Mouse (Mus musculus) embryonic facial prominence, embryonic 10.5 days (tissue): ENCODE measurements around the gene Nfe2l3. TPM values are rescaled to one million over a fixed set of nuclear protein-coding genes. Genes with fewer than 3 reads are reported as not detected.
"Not testable (repeated sequence)": the region's sequence is repeated elsewhere in the genome, so short reads cannot be mapped to it uniquely, and the experiment has no call there.

ENCODE experiments used
- DNase-seq: peaks from one replicate; pipeline ENCODE4 v3.0.0-alpha.2; 2017; ENCODE audit warnings: low spot score
- H3K27ac ChIP-seq: fragments of 300-500 bp; sonication (generic); replicated peaks from 2 replicates; pipeline ENCODE4 v1.5.1; 2016; ENCODE audit warnings: mild to moderate bottlenecking
- H3K27me3 ChIP-seq: fragments of 300-500 bp; sonication (generic); replicated peaks from 2 replicates; pipeline ENCODE4 v1.6.1; 2016; ENCODE audit warnings: low read depth, mild to moderate bottlenecking; ENCODE audit not compliant: poor library complexity, severe bottlenecking
- H3K36me3 ChIP-seq: fragments of 300-500 bp; sonication (generic); replicated peaks from 2 replicates; pipeline ENCODE4 v1.6.1; 2016; ENCODE audit warnings: mild to moderate bottlenecking, moderate library complexity
- H3K4me1 ChIP-seq: fragments of 300-500 bp; sonication (generic); 2 replicates; pipeline ENCODE4 v1.6.1; 2016
- H3K4me3 ChIP-seq: fragments of 300-500 bp; sonication (generic); 2 replicates; pipeline ENCODE4 v1.5.1; 2016; ENCODE audit warnings: mild to moderate bottlenecking, moderate library complexity
- H3K9me3 ChIP-seq: fragments of 300-500 bp; sonication (generic); 2 replicates; pipeline ENCODE4 v1.6.1; 2016; ENCODE audit warnings: mild to moderate bottlenecking
- WGBS: fragments of 180-500 bp; shearing (Covaris S2); methylation state at CpG from one replicate; pipeline ENCODE4 v1.1.7; 2016; 5-methylcytosine and 5-hydroxymethylcytosine counted together
- polyA plus RNA-seq: library from polyadenylated mRNA; unstranded; fragments of >200 nt; fragmentation: Nextera tagmentation; extraction: Ambion mirVana; gene quantifications from 2 replicates; pipeline ENCODE4 v1.2.1, GENCODE M21; 2016

The Nfe2l3 gene
- 1.3 and 1.6 TPM in 2 replicates for polyA plus RNA-seq

DNA sequence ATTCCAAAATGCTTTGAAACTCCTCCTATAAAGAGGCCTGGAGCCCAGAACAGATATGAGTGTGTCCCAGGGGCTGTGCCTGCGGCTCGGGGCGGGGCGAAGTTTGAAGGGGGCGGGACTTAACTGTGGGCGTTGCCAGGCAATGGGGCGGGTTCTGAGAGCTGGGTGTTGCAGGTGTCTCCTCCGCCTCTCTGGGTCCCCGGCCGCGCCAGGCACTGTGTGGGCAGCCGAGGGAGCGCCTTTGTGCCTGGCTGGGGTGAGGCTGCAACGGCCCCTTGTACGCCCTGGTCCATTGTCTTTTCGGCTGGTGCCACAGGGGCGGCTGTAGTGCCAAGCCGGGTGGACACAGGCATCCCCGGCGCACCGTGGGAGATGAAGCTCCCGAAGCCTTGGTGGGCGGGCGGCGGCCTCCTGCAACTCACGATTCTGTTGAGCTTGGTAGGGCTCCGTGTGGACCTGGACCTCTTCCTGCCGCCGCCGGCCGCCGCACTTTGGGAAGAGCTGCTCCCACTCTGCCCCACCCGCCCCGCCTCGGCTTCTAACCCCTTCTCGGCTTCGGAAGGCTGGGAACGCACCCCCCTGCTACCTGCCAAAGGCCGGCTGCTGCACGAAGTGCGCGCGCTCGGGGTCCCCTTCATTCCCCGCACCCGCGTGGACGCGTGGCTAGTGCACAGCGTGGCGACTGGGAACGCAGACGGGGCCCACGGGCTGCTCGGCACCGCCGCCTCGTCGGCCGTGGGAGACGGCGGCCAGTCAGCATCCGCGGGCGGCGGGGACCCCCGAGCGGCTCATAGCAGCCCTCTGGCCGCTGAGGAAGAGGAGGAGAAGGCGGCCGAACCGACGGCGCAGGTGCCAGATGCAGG, at the start of gene Nfe2l3:
Nfe2l3 (plus strand) TSS at position 136 of the 863 bp plus-strand sequence.
- Histone ChIP-seq H3K36me3 (no peaks in the 10 kb centered on the region), H3K27me3 (peaks cover 74% of the 10 kb centered on the region), H3K27ac (peak within 1 kb of the TSS; percentile 81), H3K4me3 (peak within 1 kb of the TSS; percentile 66), H3K4me1 (peaks cover 21% of the 10 kb centered on the region), H3K9me3 (no peaks in the 10 kb centered on the region)
- peak; percentile 82 for DNase-seq
- WGBS: 1% methylated on average over 74 of the region's 74 CpGs

DNA sequence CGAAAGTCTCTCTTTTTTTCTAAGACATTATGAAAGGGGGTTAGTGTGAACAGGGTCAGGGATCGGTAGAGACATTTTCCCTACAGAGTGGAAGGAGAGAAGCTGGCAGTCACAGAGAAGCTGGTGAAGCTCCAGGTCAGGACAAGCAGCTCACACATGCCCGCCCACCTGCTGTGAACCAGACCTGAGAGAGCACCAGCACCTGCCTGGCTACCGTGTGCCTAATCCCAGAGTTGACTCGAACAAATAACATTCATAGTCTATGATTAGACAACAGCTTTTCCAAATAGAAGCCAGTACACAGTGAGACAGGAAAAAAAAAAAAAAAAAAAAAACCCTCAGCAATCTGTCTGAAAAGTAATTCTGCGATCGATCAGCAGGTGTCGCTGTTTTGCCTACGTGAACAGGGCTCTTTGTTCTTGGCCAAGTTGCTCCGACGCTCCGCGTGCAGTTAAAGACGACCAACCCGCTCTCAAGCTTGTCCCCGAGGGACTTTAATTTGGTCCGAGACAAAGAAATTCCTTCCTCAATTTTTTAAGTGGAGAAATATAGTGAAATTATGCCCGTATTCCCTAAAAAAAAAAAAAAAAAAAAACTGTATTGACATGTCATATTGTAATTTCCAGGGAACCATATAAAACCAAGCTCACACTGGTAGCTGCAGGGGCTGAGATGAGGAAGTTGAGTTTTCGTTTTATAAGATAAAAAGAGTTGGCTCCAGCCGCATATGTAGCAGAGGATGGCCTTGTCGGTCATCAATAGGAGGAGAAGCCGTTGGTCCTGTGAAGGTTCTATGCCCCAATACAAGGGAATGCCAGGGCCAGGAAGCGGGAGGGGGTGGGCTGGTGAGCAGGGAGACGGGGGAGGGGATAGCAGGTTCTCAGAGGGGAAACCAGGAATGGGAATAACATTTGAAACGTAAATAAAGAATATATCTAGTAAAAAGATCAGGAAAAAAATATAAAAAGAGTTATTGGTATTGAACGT, 48.4 kb upstream of the Nfe2l3 start:
- no peaks in the 10 kb centered on the region for H3K9me3 ChIP-seq
- no peaks in the 10 kb centered on the region for H3K27me3 ChIP-seq
- 12% methylated on average over 26 of the region's 26 CpGs for WGBS
- H3K4me3 ChIP-seq: peak overlapping the region; percentile 46
- DNase-seq: peak; percentile 88
- peaks cover 24% of the 10 kb centered on the region for H3K4me1 ChIP-seq
- peak overlapping the region; percentile 89 for H3K27ac ChIP-seq
- no peaks in the 10 kb centered on the region for H3K36me3 ChIP-seq

DNA sequence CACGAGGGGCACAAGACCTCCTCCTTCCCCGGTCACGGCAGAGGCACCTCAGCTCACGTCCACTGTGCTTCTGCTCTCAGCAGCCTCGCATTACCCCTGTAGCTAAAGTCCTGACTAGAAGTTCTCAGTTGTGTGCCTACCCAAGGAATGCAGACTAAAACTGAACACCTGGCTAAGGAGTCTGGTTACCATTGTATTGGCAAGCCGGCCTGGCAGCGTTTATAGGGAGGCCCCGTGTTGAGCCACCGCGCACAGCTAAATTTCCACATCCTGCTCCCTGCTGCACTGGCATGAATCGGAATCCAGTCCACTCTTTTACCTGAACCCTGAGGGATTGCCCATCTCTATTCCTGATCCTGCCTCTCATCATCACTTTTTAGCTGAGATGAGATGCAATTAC, 42.0 kb upstream of the Nfe2l3 start:
- no peaks in the 10 kb centered on the region for H3K9me3 ChIP-seq
- whole genome bisulfite sequencing: 46% methylated on average over 11 of the region's 11 CpGs
- H3K36me3 ChIP-seq: no peaks in the 10 kb centered on the region
- no peaks in the 10 kb centered on the region for H3K27me3 ChIP-seq
- peak; percentile 46 for DNase-seq
- H3K4me1 ChIP-seq: peaks cover 28% of the 10 kb centered on the region
- H3K27ac ChIP-seq: peak overlapping the region; percentile 35; the same call in 1 of the 2 replicates
- no peak overlapping the region for H3K4me3 ChIP-seq

DNA sequence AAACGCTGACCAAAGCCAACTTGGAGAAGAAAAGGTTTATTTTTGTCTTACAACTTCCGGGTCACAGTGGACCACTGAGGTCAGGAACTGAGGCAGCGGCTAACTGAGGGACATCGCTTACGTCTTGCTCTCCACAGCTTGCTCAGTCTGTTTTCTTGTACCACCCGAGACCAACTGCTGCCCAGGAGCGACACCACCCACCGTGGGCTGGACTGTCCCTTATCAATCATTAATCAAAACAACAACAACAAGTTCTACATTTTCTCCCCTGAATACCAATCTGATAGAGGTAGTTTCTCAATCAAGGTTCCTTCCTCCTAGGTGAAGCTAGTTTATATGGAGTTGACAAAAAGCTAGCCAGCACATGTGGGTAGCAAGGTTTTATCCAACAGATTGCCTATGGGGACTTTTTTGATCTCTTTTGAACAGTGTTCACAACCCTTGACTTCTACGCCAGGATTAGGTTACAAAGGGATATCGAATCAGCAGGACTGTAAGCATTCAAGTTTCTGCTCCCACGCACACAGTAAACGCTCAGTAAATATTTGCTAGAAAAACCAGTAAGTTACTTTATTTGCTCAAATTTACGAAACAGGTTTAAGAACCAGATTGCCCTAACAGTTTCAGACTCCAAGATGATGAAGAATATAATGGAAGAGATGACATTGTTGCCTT, 40.5 kb upstream of the Nfe2l3 start:
- no peaks in the 10 kb centered on the region for H3K27me3 ChIP-seq
- no peak overlapping the region for H3K4me3 ChIP-seq
- H3K9me3 ChIP-seq: no peaks in the 10 kb centered on the region
- WGBS: 57% methylated on average over 13 of the region's 13 CpGs
- no peak for DNase-seq
- H3K36me3 ChIP-seq: no peaks in the 10 kb centered on the region
- H3K27ac ChIP-seq: peak overlapping the region; percentile 53; the same call in 1 of the 2 replicates
- H3K4me1 ChIP-seq: peaks cover 31% of the 10 kb centered on the region

DNA sequence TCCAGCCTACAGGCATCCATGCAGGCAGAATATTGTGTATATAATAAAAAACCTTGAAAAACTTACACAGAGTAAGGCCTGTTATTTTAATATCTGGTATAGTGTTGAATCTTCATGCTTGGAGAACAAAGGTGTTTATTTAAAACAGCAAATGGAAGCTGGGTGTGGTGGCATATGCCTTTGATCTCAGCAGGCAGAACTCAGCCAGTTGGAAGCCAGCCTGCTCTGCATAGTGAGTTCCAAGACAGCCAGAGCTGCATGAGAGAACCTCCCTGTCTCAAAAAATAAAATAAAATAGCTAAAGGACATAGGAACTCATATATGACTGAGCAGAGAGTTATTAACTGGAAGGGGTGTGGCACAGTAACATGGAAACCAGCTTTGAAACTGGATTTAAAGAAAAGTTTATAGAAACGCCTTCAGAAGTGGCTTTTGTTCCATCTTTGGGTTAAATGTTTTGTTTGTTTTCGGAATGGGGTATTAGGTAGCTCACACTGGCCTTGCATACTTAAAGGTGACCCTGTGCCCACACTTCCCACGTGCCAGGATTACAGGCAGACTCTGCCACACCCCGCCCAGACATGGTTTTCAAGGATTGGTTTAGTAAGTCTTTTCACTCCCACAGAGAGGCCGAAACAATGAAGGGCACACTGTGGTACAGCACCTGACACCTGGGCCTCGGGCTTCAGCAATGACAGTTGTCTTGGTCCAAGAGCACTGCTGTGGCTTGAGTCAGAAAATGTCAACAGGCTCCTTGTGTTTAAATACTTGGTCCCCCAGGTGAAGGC, 38.9 kb upstream of the Nfe2l3 start:
- no peaks in the 10 kb centered on the region for H3K9me3 ChIP-seq
- H3K4me3 ChIP-seq: no peak overlapping the region
- no peaks in the 10 kb centered on the region for H3K27me3 ChIP-seq
- no peak overlapping the region for H3K27ac ChIP-seq
- H3K36me3 ChIP-seq: no peaks in the 10 kb centered on the region
- WGBS: 72% methylated on average over 6 of the region's 6 CpGs
- DNase-seq: no peak
- peaks cover 31% of the 10 kb centered on the region for H3K4me1 ChIP-seq

DNA sequence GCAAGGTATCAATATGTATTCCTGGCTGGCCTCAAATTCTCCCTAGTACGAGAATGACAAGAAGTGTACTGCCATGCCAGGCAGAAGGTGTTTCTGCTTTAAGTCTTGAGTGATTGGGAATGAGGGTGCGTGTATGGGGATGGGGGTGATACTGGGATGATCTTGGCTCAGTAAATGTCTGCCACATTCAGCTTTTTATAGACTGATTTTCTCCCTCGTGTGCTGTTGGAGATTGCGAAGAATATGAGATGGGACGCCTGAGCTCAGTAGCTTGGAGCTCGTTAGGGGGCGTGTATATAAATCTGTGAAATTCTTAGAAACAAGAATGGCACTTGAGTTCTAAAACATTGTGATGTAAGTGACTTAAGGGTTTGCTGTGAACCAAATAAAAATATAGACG, 38.1 kb upstream of the Nfe2l3 start:
- not testable (repeated sequence) for DNase-seq, H3K27ac ChIP-seq, H3K27me3 ChIP-seq, H3K36me3 ChIP-seq, H3K9me3 ChIP-seq, H3K4me3 ChIP-seq
- peaks cover 39% of the 10 kb centered on the region for H3K4me1 ChIP-seq
- 88% methylated on average over 8 of the region's 8 CpGs for WGBS

DNA sequence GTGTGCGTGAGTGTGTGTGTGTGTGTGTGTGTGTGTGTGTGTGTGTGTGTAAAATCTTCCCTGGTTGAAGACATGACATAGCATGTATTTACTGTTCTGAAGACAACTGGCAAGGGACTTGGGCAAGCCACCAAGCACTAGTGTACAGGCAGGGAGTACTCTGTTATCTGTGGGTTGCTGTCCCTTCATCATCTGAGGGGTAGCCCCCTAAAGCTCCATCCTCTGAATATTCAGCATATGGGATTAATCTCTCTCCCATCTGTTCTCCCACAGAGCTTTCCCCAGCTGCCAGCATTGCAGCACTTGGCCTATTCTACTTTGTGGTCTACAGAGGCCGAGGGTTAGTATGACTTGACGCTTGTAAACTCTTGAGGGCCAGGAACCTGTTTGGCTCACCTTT, 37.5 kb upstream of the Nfe2l3 start:
- not testable (repeated sequence) for DNase-seq, H3K27ac ChIP-seq, H3K36me3 ChIP-seq, H3K27me3 ChIP-seq, H3K4me3 ChIP-seq, H3K9me3 ChIP-seq
- 75% methylated on average over 3 of the region's 3 CpGs for WGBS
- H3K4me1 ChIP-seq: peaks cover 39% of the 10 kb centered on the region

DNA sequence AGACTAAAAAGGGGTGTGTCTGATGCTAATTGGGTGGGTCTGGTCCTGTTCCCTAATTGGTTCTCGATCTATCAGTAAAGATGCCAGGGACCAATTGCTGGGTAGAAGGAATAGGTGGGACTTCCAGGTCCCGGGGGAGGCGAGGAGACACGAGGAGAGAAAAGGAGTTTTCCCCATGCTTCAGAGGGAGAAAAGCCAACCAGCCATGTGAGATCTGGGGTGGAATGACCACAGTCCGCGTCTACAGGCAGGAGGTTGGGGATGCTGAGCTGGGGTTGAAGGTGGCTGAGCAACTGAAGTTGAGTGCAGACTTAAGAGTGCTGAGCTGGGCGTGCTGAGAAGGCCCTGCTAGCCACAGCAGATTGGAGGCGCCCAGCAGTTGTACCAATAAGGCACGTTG, 37.0 kb upstream of the Nfe2l3 start:
- H3K9me3 ChIP-seq: no peaks in the 10 kb centered on the region
- no peaks in the 10 kb centered on the region for H3K36me3 ChIP-seq
- no peak for DNase-seq
- H3K4me1 ChIP-seq: peaks cover 34% of the 10 kb centered on the region
- WGBS: 56% methylated on average over 9 of the region's 9 CpGs
- H3K27me3 ChIP-seq: no peaks in the 10 kb centered on the region
- no peak overlapping the region for H3K4me3 ChIP-seq
- no peak overlapping the region for H3K27ac ChIP-seq

DNA sequence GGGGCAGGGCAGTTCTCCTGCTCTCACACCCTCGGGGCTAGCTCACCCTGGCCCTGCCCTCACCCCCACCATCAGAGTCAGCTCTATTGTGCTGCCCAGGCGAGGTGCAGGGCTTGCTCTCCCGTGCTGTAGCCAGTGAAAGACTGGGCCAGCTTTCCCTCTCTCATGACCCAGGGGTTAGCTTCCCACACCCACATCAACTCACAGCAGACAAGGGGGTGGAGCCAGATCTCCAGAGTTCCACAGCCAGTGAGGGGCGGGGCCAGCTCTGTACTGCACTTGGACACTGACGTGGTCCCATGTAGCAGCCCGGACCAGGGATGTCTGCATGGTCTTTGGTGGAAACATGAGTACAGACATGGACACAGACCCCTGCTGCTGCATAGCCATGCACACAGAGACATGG, 33.4 kb upstream of the Nfe2l3 start:
- H3K27ac ChIP-seq: peak overlapping the region; percentile 82

DNA sequence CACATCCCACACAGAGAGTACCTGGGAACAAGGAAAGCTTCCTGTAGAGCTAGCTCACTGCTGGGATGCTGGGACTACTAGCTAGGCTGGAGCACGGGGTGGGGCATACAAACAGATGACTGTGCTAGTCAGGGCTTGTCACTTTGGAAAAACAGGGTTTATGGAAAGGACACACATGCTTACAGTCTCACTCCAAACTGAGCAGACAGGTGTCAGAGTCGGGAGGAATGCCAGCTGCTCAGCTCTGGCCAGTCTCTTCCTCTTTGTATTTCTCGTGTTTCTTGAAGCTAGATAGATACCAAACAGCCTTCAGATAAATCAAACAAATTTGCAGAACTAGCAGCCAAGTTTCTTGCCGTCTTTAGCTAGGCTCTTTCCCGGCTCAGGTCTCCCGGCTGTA, 31.2 kb upstream of the Nfe2l3 start:
- WGBS: 65% methylated on average over 6 of the region's 6 CpGs

More for the DNA sequence above, 33.4 kb upstream of the Nfe2l3 start:
- no peaks in the 10 kb centered on the region for H3K36me3 ChIP-seq
- no peaks in the 10 kb centered on the region for H3K27me3 ChIP-seq
- peaks cover 29% of the 10 kb centered on the region for H3K4me1 ChIP-seq
- H3K4me3 ChIP-seq: peak overlapping the region; percentile 24
- WGBS: 16% methylated on average over 6 of the region's 6 CpGs
- peak; percentile 73 for DNase-seq
- H3K9me3 ChIP-seq: no peaks in the 10 kb centered on the region

DNA sequence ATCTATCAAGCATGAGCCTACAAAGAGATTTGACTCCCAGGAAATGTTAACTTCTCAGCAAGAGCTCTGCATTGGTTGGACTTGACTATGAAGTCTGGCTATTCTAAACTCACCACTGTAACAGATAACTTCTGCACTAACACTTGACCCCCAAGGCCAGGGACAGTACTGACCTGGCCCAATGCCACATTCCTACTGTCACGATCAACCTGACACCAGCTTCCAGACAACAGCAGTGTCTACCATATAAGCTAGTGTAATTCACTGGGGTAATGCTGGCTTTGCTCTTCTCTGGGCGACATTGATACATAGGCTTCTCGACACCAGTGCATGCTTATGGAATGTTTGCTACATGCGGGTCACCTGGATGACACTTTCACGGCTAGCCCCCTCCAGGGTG, 28.9 kb upstream of the Nfe2l3 start:
- Histone ChIP-seq H3K27ac (no peak overlapping the region), H3K4me3 (no peak overlapping the region), H3K27me3 (no peaks in the 10 kb centered on the region), H3K9me3 (no peaks in the 10 kb centered on the region), H3K4me1 (peaks cover 26% of the 10 kb centered on the region), H3K36me3 (no peaks in the 10 kb centered on the region)
- 85% methylated on average over 5 of the region's 5 CpGs for WGBS
- DNase-seq: no peak

More for the DNA sequence above, 31.2 kb upstream of the Nfe2l3 start:
- no peaks in the 10 kb centered on the region for H3K36me3 ChIP-seq
- DNase-seq: no peak
- no peaks in the 10 kb centered on the region for H3K9me3 ChIP-seq
- no peak overlapping the region for H3K4me3 ChIP-seq
- peaks cover 27% of the 10 kb centered on the region for H3K4me1 ChIP-seq
- no peaks in the 10 kb centered on the region for H3K27me3 ChIP-seq
- no peak overlapping the region for H3K27ac ChIP-seq
